Mouse (Mus musculus) activated CD4-positive, CD25-positive, alpha-beta regulatory T cell (primary cell): ENCODE measurements around the gene Gm14434. TPM values are rescaled to one million over a fixed set of nuclear protein-coding genes. Genes with fewer than 3 reads are reported as not detected.

Experiments
- polyA plus RNA-seq, 2 experiments: library from polyadenylated mRNA; unstranded; fragments of 100-300 nt; shearing (Covaris generic); gene quantifications; one replicate each; pipeline ENCODE4 v1.2.1; 2017

Gm14434 gene
- polyA plus RNA-seq, result 1 to 10 TPM; 4.6 to 6.4 TPM

DNA sequence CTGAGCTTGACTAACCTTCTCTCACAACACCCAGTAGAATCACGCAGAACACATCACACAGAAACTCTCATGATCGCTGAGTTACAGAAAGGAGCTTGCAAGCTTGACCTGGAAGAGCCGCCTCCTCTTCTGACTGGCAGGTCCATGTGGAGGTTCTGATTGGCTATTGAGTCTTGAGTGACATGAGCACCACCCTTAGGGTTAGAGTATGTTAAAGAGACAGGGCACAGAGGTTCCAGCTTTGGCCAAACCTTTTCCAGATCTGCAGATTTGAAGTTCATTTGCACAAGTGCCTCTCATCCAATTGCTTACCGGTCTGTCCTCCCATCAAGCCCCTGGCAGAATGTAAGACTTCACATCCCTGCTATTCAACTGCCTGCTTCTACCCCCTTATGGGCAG is at the start of gene Gm14434:
Gene Gm14434, minus strand, starts transcription at position 101 of the 400 bp plus-strand sequence.

DNA sequence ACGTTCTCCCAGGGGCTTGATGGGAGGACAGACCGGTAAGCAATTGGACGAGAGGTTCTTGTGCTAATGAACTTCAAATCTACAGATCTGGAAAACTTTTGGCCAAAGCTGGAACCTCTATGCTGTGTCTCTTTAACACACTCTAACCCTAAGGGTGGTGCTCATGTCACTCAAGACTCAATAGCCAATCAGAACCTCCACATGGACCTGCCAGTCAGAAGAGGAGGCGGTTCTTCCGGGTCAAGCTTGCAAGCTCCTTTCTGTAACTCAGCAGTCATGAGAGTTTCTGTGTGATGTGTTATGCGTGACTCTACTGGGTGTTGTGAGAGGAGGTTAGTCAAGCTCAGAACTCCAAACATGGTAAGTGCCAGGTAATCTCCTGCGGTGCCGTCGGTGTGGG is 34.2 kb upstream of the Gm14434 start, which contains the start of gene Zfp967:
Gene Zfp967, plus strand, starts transcription at position 301 of the 400 bp plus-strand sequence.

DNA sequence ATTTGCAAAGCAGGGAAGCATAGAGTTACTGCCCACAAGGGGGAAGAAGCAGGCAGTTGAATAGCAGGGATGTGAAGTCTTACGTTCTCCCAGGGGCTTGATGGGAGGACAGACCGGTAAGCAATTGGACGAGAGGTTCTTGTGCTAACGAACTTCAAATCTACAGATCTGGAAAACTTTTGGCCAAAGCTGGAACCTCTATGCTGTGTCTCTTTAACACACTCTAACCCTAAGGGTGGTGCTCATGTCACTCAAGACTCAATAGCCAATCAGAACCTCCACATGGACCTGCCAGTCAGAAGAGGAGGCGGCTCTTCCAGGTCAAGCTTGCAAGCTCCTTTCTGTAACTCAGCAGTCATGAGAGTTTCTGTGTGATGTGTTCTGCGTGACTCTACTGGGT is 63.3 kb downstream of the Gm14434 start, which contains the start of gene Gm14435:
Gene Gm14435, plus strand, starts transcription at position 301 of the 400 bp plus-strand sequence.

Other genes starting within 250 kb of the Gm14434 start
- not detected for gene Gm11009, start 167.3 kb downstream of the Gm14434 start, polyA plus RNA-seq
- gene Gm14435, start 63.2 kb downstream of the Gm14434 start, polyA plus RNA-seq, result 1 to 10 TPM; 7.6 to 9.4 TPM
- gene Zfp967, start 34.3 kb upstream of the Gm14434 start, polyA plus RNA-seq, result not detected
- 1 to 10 TPM; 4.3 to 7.4 TPM for gene Gm14308, start 149.6 kb upstream of the Gm14434 start, polyA plus RNA-seq
- gene Zfp973, start 183.7 kb upstream of the Gm14434 start, polyA plus RNA-seq, result 1 to 10 TPM; 5.4 to 9.1 TPM
- 10 to 100 TPM in 1 of 2 experiments, 1 to 10 TPM in 1; 5.9 to 12.4 TPM for gene Gm14305, start 221.5 kb upstream of the Gm14434 start, polyA plus RNA-seq